Mouse (Mus musculus): ENCODE measurements at regions not wholly inside any gene's neighbourhood (a gene's known extent, or its start where the extent isn't known, plus 50 kb on each side); places are given as distances from the start of the nearest gene placed in this dataset.

- peak; percentile 62 to 64 for DNase-seq
Observed at GRCm38 (mm10) chr3:74289864-74290263, 581.6 kb upstream of the Bche start.

DNA sequence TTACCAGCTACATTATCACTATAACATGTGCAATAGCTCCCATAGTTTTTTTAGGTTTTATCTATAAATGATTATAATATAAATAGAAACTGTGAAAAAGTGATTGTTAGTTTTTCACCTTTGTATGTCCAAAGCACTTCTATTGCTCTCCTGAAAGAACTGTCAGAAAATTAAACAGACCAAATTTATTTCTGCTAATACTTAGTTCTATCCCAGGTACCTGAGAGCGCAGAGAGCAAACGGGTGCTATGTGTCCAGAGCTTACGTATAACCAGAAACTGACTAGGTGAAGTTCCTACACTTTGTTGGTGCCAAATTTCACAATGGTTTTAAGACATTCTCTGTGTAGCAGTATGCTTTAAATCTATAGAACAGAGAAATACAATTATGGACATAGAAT, 535.4 kb upstream of the Bche start:
- DNase-seq: no peak

All from cerebellum, postnatal 36 days (tissue).